Mouse (Mus musculus) myocyte (in vitro differentiated cells): Measurements from ENCODE around the gene Npc2.

Experiments
- POLR2A ChIP-seq: IDR thresholded peaks from one replicate; pipeline ENCODE4 v1.6.1; 2011; ENCODE audit warnings: low read depth, mild to moderate bottlenecking, control low read depth, moderate library complexity; ENCODE audit not compliant: insufficient read length
- USF1 ChIP-seq: IDR thresholded peaks from one replicate; pipeline ENCODE4 v1.6.1; 2011; ENCODE audit warnings: low read depth, mild to moderate bottlenecking, control low read depth, moderate library complexity

- TF ChIP-seq POLR2A (no peak), USF1 (no peak)
Observed at GRCm38 (mm10) chr12:84771981-84772520, 901 bp downstream of the Npc2 start.
